Mouse (Mus musculus) brain, embryonic 14.5 days (tissue): ENCODE measurements around the gene Olfr701.

Source experiments
- CTCF ChIP-seq: fragments of 200-500 bp; IDR thresholded peaks from 2 replicates; pipeline ENCODE4 v1.5.1; 2012; ENCODE audit warnings: inconsistent platforms, mild to moderate bottlenecking, moderate library complexity, borderline replicate concordance; ENCODE audit not compliant: insufficient read depth, insufficient read length; ENCODE audit errors: extremely low read depth
- POLR2A ChIP-seq: fragments of 200-500 bp; IDR thresholded peaks from 2 replicates; pipeline ENCODE4 v1.6.1; 2012; ENCODE audit warnings: mild to moderate bottlenecking, inconsistent platforms, borderline replicate concordance; ENCODE audit not compliant: poor library complexity, insufficient read depth, insufficient read length, severe bottlenecking; ENCODE audit errors: extremely low read depth

GRCm38 (mm10) chr7:106818414-106818813 is 4.5 kb downstream of the Olfr701 start:
- no peak for TF ChIP-seq POLR2A
- no peak for TF ChIP-seq CTCF
